Mouse (Mus musculus) spleen, adult 2 months (tissue): ENCODE measurements at regions not wholly inside any gene's neighbourhood (a gene's known extent, or its start where the extent isn't known, plus 50 kb on each side); places are given as distances from the start of the nearest gene placed in this dataset.
"Not testable (repeated sequence)": the region's sequence is repeated elsewhere in the genome, so short reads cannot be mapped to it uniquely, and the experiment has no call there.

ENCODE experiments used
- DNase-seq, 2 experiments: peaks; one replicate each; pipeline versions ENCODE4 v3.0.0 to v3.0.0-alpha.2; 2012 to 2021; ENCODE audit warnings: low spot score in 2 of 2, low read depth in 1 of 2
- H3K27ac ChIP-seq: fragments of 200-500 bp; 2 replicates; pipeline ENCODE4 v1.5.1; 2012; ENCODE audit warnings: low read length, inconsistent platforms; ENCODE audit not compliant: insufficient read depth
- H3K27me3 ChIP-seq: fragments of 200-500 bp; 2 replicates; pipeline ENCODE4 v1.6.1; 2012; ENCODE audit warnings: mild to moderate bottlenecking, moderate library complexity, low read length, inconsistent platforms; ENCODE audit not compliant: control insufficient read depth, insufficient read depth
- H3K36me3 ChIP-seq: fragments of 200-500 bp; 2 replicates; pipeline ENCODE4 v1.6.1; 2012; ENCODE audit warnings: mild to moderate bottlenecking, low read length, inconsistent platforms; ENCODE audit not compliant: control insufficient read depth, insufficient read depth
- H3K4me1 ChIP-seq: fragments of 200-500 bp; 2 replicates; pipeline ENCODE4 v1.6.1; 2011; ENCODE audit warnings: inconsistent platforms; ENCODE audit not compliant: control insufficient read depth, insufficient read depth, insufficient read length
- H3K4me3 ChIP-seq: fragments of 200-500 bp; 2 replicates; pipeline ENCODE4 v1.5.1; 2011; ENCODE audit warnings: mild to moderate bottlenecking, inconsistent platforms; ENCODE audit not compliant: insufficient read depth, insufficient read length; ENCODE audit errors: extremely low read depth
- CTCF ChIP-seq: fragments of 200-500 bp; IDR thresholded peaks from 2 replicates; pipeline ENCODE4 v1.5.1; 2011; ENCODE audit warnings: mild to moderate bottlenecking, inconsistent platforms; ENCODE audit not compliant: insufficient read depth, insufficient read length, insufficient replicate concordance; ENCODE audit errors: extremely low read depth
- POLR2A ChIP-seq: fragments of 200-500 bp; IDR thresholded peaks from 2 replicates; pipeline ENCODE4 v1.6.1; 2011; ENCODE audit warnings: low read depth, low read length, inconsistent platforms
- WGBS: fragments of 180-500 bp; shearing (Covaris S2); methylation state at CpG from one replicate; pipeline ENCODE4 v1.1.7; 2018; 5-methylcytosine and 5-hydroxymethylcytosine counted together

- H3K27me3 ChIP-seq = no peaks in the 10 kb centered on the region
- no peak for DNase-seq
- H3K4me1 ChIP-seq = no peaks in the 10 kb centered on the region
- no peak overlapping the region for H3K27ac ChIP-seq
- no peak overlapping the region for H3K4me3 ChIP-seq
- no peak for TF ChIP-seq POLR2A
- no peak for TF ChIP-seq CTCF
- H3K36me3 ChIP-seq = no peaks in the 10 kb centered on the region
- 75% methylated on average over 6 of the region's 6 CpGs for WGBS
These were observed 213.9 kb downstream of the Ankrd50 start for GRCm38 (mm10) chr3:38270742-38271141.

GRCm38 (mm10) chr3:38268226-38268625 lies 216.4 kb downstream of the Ankrd50 start:
- Histone ChIP-seq H3K36me3 (no peaks in the 10 kb centered on the region), H3K4me1 (no peaks in the 10 kb centered on the region), H3K27ac (no peak overlapping the region), H3K27me3 (no peaks in the 10 kb centered on the region), H3K4me3 (no peak overlapping the region)
- TF ChIP-seq POLR2A (no peak), CTCF (no peak)
- 94% methylated on average over 7 of the region's 7 CpGs for WGBS
- no peak for DNase-seq

- no peak for DNase-seq
- TF ChIP-seq POLR2A (no peak), CTCF (no peak)
- Histone ChIP-seq H3K4me3 (no peak overlapping the region), H3K27me3 (no peaks in the 10 kb centered on the region), H3K36me3 (no peaks in the 10 kb centered on the region), H3K4me1 (no peaks in the 10 kb centered on the region), H3K27ac (no peak overlapping the region)
- WGBS = 90% methylated on average over 16 of the region's 16 CpGs
These were observed 221.1 kb downstream of the Ankrd50 start for GRCm38 (mm10) chr3:38263261-38264141.

GRCm38 (mm10) chr3:38261326-38262075 lies 223.1 kb downstream of the Ankrd50 start:
- no peak for DNase-seq
- TF ChIP-seq POLR2A (no peak), CTCF (no peak)
- H3K4me3 ChIP-seq = no peak overlapping the region
- 92% methylated on average over 11 of the region's 11 CpGs for WGBS
- H3K27ac ChIP-seq = no peak overlapping the region
- no peaks in the 10 kb centered on the region for H3K36me3 ChIP-seq
- no peaks in the 10 kb centered on the region for H3K4me1 ChIP-seq
- H3K27me3 ChIP-seq = no peaks in the 10 kb centered on the region

- not testable (repeated sequence) for H3K4me3 ChIP-seq, H3K27me3 ChIP-seq
These were observed 225.4 kb downstream of the Ankrd50 start for GRCm38 (mm10) chr3:38259223-38259622.

GRCm38 (mm10) chr3:38257843-38258290 lies 226.8 kb downstream of the Ankrd50 start:
- H3K36me3 ChIP-seq = no peaks in the 10 kb centered on the region
- no peak for DNase-seq
- no peaks in the 10 kb centered on the region for H3K4me1 ChIP-seq
- H3K4me3 ChIP-seq = no peak overlapping the region
- H3K27ac ChIP-seq = no peak overlapping the region
- TF ChIP-seq POLR2A = no peak
- TF ChIP-seq CTCF = no peak
- 55% methylated on average over 14 of the region's 14 CpGs for WGBS
- no peaks in the 10 kb centered on the region for H3K27me3 ChIP-seq

More at GRCm38 (mm10) chr3:38259223-38259622, 225.4 kb downstream of the Ankrd50 start:
- WGBS = 89% methylated on average over 8 of the region's 8 CpGs
- not testable (repeated sequence) for H3K36me3 ChIP-seq, H3K4me1 ChIP-seq, H3K27ac ChIP-seq, DNase-seq

GRCm38 (mm10) chr3:38257076-38257842 lies 227.4 kb downstream of the Ankrd50 start:
- Histone ChIP-seq H3K4me1 (no peaks in the 10 kb centered on the region), H3K27ac (no peak overlapping the region), H3K4me3 (no peak overlapping the region), H3K27me3 (no peaks in the 10 kb centered on the region), H3K36me3 (no peaks in the 10 kb centered on the region)
- no peak for DNase-seq
- no peak for TF ChIP-seq POLR2A
- no peak for TF ChIP-seq CTCF
- 80% methylated on average over 14 of the region's 14 CpGs for WGBS
